Mouse (Mus musculus) leukemia stem cell, adult 10-12 weeks (primary cell): Measurements from ENCODE around the gene Arhgap30. TPM values are rescaled to one million over a fixed set of nuclear protein-coding genes. Genes with fewer than 3 reads are reported as not detected.

ENCODE experiments used
- polyA plus RNA-seq: library from polyadenylated mRNA; stranded (reverse); fragments of >175 nt; gene quantifications from 2 replicates; pipeline ENCODE4 v1.2.3, GENCODE M21; 2012; ENCODE audit warnings: low replicate concordance

The Arhgap30 gene
- polyA plus RNA-seq: 30.2 and 30.6 TPM in 2 replicates

GRCm38 (mm10) chr1:171388376-171389102 is at the start of gene Arhgap30:
Gene Arhgap30 (plus strand): TSS chr1:171388954.

GRCm38 (mm10) chr1:171345225-171346094 is 43.3 kb upstream of the Arhgap30 start, which contains the start of the genes Nit1 and Pfdn2:
Gene Nit1 (minus strand): TSS chr1:171345646.
Gene Pfdn2 (plus strand): TSS chr1:171345670.

GRCm38 (mm10) chr1:171360656-171361055 is 28.1 kb upstream of the Arhgap30 start, which contains the start of gene Klhdc9:
Gene Klhdc9 (minus strand): TSS chr1:171360798.

GRCm38 (mm10) chr1:171369845-171370556 is 18.8 kb upstream of the Arhgap30 start, which contains the start of gene Nectin4:
Gene Nectin4 (plus strand): TSS chr1:171370099.

GRCm38 (mm10) chr1:171410947-171411484 is 22.3 kb downstream of the Arhgap30 start, which contains the start of gene Usf1:
Gene Usf1 (plus strand): TSS chr1:171411313.

GRCm38 (mm10) chr1:171418660-171419059 is 29.9 kb downstream of the Arhgap30 start, which contains the start of gene Tstd1:
Gene Tstd1 (plus strand): TSS chr1:171418872.

GRCm38 (mm10) chr1:171437264-171438013 is 48.7 kb downstream of the Arhgap30 start, which contains the start of gene F11r:
Gene F11r (plus strand): TSS chr1:171437535.

Other genes starting within 250 kb of the Arhgap30 start
- gene Sdhc, start 238.4 kb upstream of the Arhgap30 start, polyA plus RNA-seq: 3.4 and 36.9 TPM in 2 replicates
- gene Mpz, start 238.2 kb upstream of the Arhgap30 start, polyA plus RNA-seq: not detected in 2 replicates
- gene Pcp4l1, start 192.7 kb upstream of the Arhgap30 start, polyA plus RNA-seq: 0.62 and 0.98 TPM in 2 replicates
- not detected in 2 replicates for gene Nr1i3, start 175.0 kb upstream of the Arhgap30 start, polyA plus RNA-seq
- 26.4 and 37.3 TPM in 2 replicates for gene Tomm40l, start 166.4 kb upstream of the Arhgap30 start, polyA plus RNA-seq
- gene Apoa2, start 163.9 kb upstream of the Arhgap30 start, polyA plus RNA-seq: not detected in 2 replicates
- 4.7 and 8.4 TPM in 2 replicates for gene Fcer1g, start 154.6 kb upstream of the Arhgap30 start, polyA plus RNA-seq
- 0.84 and 2.4 TPM in 2 replicates for gene Adamts4, start 138.5 kb upstream of the Arhgap30 start, polyA plus RNA-seq
- 38.4 and 41.1 TPM in 2 replicates for gene Ndufs2, start 137.6 kb upstream of the Arhgap30 start, polyA plus RNA-seq
- 42.5 and 71.9 TPM in 2 replicates for gene B4galt3, start 118.6 kb upstream of the Arhgap30 start, polyA plus RNA-seq
- gene Ppox, start 107.8 kb upstream of the Arhgap30 start, polyA plus RNA-seq: 169 and 176 TPM in 2 replicates
- gene Usp21, start 101.0 kb upstream of the Arhgap30 start, polyA plus RNA-seq: 127 and 157 TPM in 2 replicates
- 14.2 and 23.6 TPM in 2 replicates for gene Ufc1, start 93.9 kb upstream of the Arhgap30 start, polyA plus RNA-seq
- 5.3 and 15.7 TPM in 2 replicates for gene Dedd, start 59.8 kb upstream of the Arhgap30 start, polyA plus RNA-seq
- gene Nit1, start 43.3 kb upstream of the Arhgap30 start, polyA plus RNA-seq: 4.9 and 11.5 TPM in 2 replicates
- gene Pfdn2, start 43.3 kb upstream of the Arhgap30 start, polyA plus RNA-seq: 5.4 and 7.4 TPM in 2 replicates
- 0.22 and 0.81 TPM in 2 replicates for gene Klhdc9, start 28.2 kb upstream of the Arhgap30 start, polyA plus RNA-seq
- 0.87 and 1.1 TPM in 2 replicates for gene Nectin4, start 18.9 kb upstream of the Arhgap30 start, polyA plus RNA-seq
- gene Usf1, start 22.4 kb downstream of the Arhgap30 start, polyA plus RNA-seq: 16.5 and 28.1 TPM in 2 replicates
- gene Tstd1, start 29.9 kb downstream of the Arhgap30 start, polyA plus RNA-seq: not detected in 2 replicates
- gene F11r, start 48.6 kb downstream of the Arhgap30 start, polyA plus RNA-seq: 0.45 and 8.3 TPM in 2 replicates
- 5.6 and 7.1 TPM in 2 replicates for gene Alyref2, start 114.5 kb downstream of the Arhgap30 start, polyA plus RNA-seq
- not detected in 2 replicates for gene Itln1, start 146.3 kb downstream of the Arhgap30 start, polyA plus RNA-seq
- 0.30 TPM in 1 of 2 replicates, not detected in the other for gene Cd244a, start 170.2 kb downstream of the Arhgap30 start, polyA plus RNA-seq
- 1.4 and 2.4 TPM in 2 replicates for gene Ly9, start 218.5 kb downstream of the Arhgap30 start, polyA plus RNA-seq